Mouse (Mus musculus) urinary bladder, postnatal 10 days (tissue): Measurements from ENCODE around the gene Plch2.

Source experiments
- DNase-seq: peaks from one replicate; pipeline ENCODE4 v3.0.0; 2022; ENCODE audit warnings: low spot score

Plch2 gene

DNA sequence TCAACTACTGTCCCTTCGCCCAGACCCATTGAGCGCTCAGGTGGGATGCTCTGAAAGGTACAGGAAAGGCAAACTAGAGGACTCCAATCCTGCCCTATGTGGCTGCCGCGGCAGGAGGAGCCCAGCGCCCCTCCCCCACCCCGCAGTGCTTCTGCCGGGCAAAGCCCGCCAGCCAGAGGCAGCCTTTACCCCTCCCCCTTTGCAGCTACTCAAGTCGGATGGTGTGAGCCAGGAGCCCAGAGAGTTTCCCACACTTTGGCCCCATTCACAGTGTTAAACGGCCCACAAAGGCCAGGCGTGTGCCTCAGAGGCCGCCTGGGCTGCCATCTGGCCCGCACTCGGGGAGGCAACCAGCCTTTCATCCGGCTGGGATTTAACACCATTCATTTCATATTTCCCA lies 98.4 kb downstream of the Plch2 start:
- DNase-seq: no peak

DNA sequence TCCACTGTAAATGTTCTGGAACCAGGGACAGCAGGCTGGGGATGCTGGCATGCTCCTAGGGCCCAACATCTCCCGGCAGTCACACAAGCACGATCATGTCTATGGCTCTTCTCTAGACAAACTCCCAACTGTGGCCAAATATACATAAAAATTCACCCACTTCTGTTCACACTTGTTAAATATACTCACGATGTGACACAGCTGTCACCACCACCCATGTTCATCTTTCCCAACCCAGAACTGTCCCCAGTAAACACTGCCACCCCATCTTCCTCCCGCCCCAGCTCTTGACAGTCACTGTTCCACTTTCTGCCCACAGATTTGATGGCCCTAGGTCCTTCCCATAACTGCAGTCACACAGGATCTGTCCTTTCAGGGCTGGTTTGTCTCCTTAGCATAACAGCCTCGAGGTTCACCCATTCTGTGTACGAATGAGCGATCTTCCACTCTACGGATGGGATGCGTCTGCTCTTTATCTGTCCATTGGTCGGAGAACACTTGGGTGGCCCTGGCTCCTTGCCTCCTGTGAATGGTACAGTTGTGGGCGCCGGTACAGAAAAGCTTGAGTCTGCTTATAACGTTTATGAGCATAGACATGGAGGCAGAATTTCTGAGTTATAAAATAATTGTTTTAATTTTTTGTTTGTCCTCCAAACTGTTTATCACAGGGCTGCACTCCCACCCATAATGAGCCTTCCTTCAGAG lies 99.1 kb downstream of the Plch2 start:
- DNase-seq: no peak

DNA sequence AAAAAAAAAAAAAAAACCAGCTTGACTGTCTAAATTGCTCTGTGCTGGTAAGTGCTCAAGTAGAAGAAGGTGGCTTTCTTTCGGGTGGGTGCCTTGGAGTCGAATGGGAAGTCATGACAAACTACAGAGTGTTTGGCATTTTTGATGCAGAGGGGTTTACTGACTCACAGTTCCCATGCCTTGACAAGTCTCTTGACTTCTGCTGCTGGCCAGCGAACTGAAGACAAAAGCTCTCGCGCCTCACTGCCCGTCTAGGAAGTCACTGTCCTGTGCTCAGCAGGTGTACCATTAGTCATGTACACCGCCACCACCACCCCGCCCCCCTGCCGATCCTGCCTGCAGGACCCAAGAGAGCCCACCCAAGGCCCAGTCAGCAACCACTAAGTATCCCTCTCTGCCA lies 100.0 kb downstream of the Plch2 start:
- no peak for DNase-seq

DNA sequence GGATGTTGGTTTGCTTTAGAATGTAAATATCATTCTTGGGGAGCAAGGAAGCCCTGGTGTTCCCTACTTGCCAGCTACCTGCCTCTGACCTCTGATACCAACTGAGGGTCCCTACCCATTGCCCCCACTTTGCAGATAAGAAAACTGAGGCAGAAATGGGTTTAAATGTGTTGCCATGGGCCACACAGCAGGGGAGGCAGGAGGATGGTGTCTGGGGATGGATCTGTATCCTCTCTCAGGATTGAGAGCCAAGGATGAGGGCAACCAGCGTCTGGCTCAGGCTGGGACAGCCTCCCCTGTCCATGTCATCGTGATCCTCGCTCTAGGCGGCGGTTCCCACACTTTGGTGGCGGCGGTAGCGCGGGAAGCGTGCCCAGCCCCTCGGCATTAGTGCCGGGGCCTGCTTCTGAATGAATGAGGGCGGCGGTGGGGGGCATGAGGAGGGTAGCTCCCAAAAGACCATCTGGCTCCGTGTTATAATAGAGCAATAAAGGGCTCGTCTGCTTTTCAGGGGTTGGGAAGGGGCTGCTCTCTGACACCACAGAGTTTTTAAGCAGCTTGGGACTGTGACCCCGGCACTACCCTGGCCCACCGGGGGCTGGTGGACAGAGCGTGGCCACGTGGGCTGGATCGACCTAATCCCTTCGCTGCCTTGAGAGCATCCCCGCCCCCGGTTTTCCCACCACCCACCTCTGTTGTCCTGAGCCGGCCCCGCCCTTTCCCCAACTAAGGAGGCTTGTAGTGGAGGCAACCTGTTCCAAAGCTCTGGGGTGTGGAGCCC lies 103.9 kb downstream of the Plch2 start:
- no peak for DNase-seq

DNA sequence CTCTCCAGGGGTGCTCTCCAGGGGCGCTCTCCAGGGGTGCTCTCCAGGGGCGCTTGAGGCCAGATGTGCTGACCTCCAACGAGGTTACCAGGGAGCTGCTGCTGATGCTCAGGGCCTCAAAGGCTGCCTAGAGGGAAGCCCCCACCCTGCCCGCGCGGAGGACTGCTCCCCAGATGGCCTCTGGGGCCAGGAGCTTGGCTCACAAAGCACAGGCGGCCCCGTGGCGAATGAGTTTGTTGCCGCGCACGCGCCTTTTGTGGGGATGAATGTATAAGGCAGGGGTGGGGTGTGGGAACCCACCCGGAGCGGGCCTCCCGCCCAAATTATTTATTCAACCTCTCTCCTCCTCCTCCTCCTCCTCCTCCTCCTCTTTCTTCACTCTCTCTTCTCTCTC lies 107.0 kb downstream of the Plch2 start:
- no peak for DNase-seq

DNA sequence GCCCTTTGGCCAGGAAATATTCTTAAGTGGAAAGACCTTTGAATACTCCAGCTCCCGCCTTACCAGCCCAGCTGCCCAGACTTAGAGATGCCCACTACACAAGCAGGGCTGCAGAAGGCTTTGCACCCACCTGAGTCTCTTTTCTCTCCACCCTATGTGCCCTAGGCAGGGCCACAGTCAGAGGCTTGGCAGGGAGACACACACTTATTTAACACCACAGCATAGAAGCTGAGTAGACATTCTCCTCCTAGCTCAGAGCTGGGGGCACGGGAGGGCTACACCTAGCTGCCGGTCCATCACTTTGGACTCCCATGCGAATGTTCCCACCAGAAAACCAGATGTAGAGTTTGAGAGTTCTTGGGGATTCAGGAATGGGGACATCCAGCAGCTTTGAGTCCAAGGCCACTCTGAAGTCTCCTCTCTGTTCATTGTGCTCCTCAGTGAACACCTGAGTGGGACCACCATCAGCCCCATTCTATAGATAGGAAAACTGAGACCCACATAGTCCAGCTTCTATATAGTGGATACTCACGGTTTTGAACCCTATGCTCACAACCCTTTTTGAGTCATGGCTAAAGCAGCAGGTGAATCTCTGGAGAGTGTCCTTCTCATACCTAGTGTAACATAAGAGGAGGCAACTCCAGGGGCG lies 107.5 kb downstream of the Plch2 start:
- no peak for DNase-seq

DNA sequence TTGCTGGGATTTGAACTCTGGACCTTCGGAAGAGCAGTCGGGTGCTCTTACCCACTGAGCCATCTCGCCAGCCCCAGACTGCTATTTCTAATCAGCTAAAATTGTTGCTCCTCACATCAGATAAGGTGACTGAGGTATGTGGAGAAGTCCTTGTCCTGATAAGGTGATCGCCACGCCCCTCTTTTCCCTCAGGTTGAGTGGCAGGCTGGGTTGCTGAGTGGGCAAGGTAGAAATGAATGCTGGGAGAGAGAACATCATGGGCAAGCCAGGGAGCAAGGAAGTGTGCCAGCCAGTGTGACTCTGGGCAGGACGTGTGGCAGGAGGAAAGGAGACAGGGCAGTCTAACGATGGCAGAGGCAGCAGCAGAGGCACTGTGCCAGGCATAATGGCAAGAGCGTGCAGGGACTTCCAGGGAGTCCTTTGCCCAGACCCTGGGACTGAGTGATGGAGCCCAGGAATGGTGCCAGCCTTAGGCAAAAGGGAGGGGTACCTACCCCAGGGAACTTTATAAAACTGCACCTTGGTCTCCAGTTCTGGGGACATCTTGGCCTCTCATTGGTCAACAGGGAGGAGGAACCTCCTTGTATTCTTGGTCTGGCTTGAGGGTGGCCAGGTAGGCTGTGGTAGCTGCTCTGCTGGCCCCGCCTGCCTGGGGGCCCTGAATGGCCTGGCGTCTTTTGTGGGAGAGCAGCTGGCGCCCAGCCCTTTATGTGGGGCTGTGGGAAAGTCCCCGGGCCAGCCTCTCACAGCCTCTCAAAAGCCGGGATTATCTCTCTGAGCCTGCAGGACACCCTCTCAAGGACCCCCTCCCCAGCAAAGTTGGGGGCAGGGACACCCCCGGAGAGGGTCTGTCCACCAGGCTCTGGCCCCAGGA lies 108.3 kb downstream of the Plch2 start:
- DNase-seq: no peak

DNA sequence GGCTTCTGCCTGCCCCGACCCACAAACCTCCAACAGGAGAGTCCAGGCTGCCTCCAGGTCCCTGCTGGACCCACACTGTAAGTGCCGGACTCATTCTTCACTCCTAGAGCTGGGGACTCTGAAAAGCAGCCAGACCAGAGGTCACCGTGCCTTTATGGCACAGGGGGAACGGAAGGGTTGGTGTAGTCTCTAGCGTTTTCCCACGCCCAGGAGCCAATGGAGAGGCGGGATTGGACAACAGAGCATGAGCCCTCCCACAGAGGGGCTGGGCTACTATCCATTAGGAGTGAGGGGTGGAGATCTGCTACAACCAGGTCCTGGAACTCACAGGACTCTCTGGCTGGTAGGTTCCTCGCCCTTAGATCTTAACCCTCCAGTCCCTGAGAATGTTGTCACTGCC lies 110.3 kb downstream of the Plch2 start:
- DNase-seq: no peak

DNA sequence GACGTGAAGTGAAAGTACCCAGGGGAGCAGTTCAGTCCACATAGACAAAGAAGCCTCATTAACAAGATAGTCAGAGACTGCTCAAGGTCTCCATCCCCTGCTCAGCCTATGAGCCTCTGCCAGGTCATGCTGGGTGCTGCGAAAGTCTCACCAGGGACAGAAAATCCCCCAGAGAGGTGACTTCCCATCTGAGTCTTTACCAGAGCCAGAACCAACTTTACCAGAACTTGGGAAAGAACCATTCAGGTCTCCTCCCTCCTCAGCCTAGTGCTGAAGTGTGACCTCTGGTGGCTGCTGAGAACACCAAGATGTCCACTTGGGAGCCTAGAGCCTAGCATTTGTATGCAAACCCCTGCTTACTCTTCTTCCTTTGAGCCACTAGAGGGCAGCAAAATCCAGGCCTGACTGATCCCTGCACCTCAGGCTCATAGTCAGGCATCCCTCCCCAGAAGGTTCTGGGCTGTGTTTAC lies 112.4 kb downstream of the Plch2 start:
- no peak for DNase-seq

DNA sequence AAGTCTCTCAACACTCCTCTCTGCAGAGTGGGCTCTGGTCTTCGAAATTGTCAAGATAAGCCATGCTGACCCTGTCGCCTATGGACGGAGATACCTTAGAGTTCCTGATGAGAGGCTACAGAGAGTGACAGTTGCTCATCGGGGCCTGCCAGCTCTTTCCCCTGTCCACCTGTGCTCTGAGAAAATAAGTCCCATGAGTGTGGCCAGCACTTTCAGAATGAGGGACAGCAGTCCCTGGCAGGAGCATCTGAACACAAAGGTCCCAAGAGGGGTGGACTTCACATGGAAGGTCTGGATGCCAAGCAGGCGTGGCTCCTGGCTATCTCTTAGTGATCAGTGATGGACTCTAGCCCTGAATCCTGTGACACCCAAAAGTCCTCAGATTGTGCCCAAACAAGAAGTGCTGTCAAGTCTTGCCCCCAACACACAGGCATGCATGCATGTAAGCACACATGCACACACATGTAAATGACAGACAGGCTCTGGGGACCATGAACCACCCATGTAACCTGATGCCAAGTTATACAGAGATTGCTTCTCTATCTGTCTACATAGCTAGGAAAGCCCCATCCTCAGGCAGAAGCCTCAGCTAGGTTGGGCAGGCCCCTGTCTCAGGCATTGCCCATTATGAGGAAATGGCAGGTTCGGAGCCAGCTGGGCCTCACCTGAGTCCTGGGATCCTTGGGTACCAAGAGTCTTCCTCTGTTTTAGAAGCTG lies 113.1 kb downstream of the Plch2 start:
- no peak for DNase-seq

DNA sequence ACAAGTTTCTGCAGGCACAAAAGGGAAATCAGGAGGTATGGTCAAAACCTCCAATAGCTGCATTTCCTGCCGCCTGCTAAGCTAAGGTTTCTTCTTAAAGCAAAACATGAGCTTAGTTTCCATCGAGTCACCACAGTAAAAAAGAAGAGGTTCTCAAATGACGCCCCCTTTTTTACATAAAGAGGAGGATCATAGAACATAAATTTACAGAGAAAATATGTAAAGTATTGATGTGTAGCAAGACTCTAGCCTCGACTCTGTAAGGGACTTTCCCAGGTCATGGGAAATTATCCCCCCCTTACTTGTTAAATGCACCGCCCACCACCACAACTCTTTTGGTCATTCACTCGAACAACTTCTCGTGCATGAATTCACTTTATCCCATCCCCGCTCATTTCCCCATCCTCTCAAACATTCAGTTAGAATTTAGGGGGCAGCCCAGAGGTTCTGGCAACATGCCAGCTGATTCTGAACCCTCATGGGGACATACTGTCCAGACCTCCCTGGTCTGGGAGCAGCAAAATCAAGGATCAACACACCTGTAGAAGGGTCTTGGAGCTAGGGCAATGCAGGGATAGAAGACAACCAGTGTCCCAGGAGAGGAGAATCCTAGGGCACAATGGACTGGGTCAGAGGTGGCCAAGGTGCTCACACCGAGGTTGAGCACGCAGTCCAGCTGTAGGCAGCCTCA lies 113.8 kb downstream of the Plch2 start:
- DNase-seq: no peak

- no peak for DNase-seq
Observed at GRCm38 (mm10) chr4:154941831-154942230, 114.8 kb downstream of the Plch2 start.

- DNase-seq: no peak
Observed at GRCm38 (mm10) chr4:154940156-154940555, 116.4 kb downstream of the Plch2 start.

DNA sequence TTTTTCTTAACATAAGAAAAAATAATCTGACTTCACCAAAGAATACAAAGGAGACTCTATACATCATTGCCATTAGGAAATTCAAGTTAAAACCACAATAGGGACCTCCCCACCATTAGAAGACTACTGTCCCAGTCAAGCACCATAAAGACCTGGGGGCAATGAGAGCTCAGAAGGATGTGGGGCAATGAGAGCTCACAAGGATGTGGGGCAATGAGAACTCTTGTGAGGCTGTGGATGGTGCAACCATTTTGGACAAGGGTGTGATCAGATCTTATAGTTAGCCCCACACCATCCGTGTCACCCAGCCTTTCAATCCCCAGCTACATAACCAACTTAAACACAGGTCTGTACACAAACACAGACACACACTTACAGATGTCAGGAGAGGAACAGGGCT lies 118.8 kb downstream of the Plch2 start:
- DNase-seq: no peak

- no peak for DNase-seq
Observed at GRCm38 (mm10) chr4:154936542-154937255, 119.9 kb downstream of the Plch2 start.

DNA sequence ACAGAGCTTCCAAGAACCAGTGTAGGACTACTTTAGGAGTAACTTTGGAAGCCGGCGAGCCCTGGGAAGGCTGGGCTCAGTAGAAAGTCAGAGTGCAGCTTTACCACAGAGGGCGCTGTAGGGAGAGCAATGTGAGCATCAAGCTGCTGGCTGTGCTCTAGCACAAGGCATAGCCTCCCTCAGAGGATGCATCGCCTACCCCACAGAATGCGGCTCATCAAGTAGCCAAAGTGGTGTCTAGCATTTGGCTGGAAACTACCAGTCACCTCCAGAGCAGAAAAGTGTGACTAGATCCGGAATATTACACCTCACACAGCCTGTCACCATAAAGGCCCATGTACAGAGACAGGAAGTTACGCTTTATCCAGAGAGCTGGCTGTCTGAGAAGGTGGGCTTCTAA lies 120.8 kb downstream of the Plch2 start:
- DNase-seq: no peak

DNA sequence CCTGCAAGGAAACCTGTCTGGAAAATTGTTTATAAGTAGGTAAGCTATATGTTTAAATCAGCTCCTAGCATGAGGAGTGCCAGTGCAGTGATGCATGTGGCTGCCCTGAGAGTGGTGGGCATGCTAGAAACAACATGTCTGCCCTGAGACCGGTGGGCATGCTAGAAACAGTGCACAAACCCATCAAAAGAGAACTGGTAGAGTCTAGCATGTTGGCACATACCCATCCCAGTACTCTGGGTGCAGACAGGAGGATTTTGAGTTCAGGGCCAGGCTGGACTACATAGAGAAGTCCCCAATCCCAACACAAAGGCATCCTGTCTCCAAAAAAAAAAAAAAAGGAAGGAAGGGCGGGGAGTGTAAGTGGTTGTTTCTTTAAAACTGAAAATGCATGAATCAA lies 121.8 kb downstream of the Plch2 start:
- no peak for DNase-seq

- no peak for DNase-seq
Observed at GRCm38 (mm10) chr4:154933306-154933907, 123.2 kb downstream of the Plch2 start.
